Mouse (Mus musculus): Measurements from ENCODE around the gene Selenoi.

GRCm38 (mm10) chr5:30285944-30286799 lies 53.8 kb downstream of the Selenoi start:
- no peak for TF ChIP-seq POLR2A (IDR thresholded peaks at IDR 0.05; ENCODE audit: insufficient read depth, low read depth, low read length)
- TF ChIP-seq CTCF (IDR thresholded peaks at IDR 0.05): no peak

Data from heart, adult 2 months (tissue).